Mouse (Mus musculus): ENCODE results near the gene Nagpa. TPM values are rescaled to one million over a fixed set of nuclear protein-coding genes. Genes with fewer than 3 reads are reported as not detected.
"Not testable (repeated sequence)": the region's sequence is repeated elsewhere in the genome, so short reads cannot be mapped to it uniquely, and the experiment has no call there.

Nagpa gene
- 21.1 and 23.5 TPM in 2 replicates for total RNA-seq (2014; fragmentation: Nextera tagmentation)
- total RNA-seq (2017): 27.3 and 28.6 TPM in 2 replicates

DNA sequence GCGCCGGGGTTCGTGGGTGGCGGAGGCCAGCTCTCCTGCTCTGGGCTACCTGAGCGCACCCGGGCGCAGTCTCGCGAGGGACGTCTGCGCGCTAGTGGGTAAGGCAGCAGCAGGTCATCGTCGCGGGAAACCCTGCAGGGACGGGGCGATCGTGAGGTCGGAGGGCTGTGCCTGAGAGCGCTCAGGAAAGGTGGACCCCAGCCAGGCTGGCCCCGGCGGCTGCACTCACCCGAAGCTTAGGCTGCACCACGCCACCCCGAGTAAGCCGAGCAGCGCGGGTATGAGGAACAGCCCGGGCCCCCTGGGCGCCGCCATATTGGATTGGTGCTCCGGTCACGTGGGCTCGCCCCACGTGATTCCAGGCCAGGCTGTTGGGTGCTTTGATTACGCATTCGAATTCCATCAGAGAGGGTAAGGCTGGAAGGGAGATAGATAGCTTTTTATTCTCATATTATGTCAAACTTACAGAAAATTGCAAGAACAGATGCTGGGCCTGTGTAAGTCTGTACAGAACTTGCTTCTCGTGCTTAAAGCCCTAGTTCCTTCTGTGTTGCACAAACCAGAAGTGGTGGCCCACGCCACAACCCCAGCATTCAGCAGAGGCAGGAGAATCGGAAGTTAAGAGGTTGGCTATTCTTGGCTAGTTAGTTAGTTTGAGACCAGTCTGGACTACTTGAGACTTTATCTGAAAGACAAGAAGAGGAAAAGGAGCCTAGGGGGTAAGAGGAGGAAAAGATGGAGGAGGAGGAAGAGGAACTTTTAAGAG, at the start of gene Nagpa:
Gene Nagpa (minus strand): TSS at position 345 of the 766 bp plus-strand sequence.
- peak; percentile 83 for ATAC-seq (replicated peaks; ENCODE audit: low FRiP score, low TSS enrichment, poor library complexity, severe bottlenecking)

DNA sequence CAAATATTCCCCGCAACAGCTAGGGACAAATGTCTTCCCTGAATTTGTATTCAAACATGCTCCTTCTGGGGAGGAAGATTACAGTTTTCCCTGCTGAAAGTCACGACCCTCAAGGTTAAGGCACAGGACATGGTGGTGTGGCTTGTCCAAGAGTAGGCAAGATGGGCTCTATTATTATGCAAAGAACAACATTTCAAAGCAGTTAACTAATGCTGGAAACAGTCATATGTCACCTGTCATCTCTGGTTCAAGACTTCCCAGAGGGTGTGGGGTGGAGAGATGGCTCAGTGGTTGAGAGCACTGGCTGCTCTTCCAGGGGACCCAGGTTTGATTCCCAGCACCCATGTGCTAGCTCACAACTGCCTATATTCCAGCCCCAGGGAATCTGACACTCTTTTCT, 48.4 kb upstream of the Nagpa start:
- no peak for ATAC-seq (replicated peaks; ENCODE audit: low FRiP score, low TSS enrichment, poor library complexity, severe bottlenecking)

DNA sequence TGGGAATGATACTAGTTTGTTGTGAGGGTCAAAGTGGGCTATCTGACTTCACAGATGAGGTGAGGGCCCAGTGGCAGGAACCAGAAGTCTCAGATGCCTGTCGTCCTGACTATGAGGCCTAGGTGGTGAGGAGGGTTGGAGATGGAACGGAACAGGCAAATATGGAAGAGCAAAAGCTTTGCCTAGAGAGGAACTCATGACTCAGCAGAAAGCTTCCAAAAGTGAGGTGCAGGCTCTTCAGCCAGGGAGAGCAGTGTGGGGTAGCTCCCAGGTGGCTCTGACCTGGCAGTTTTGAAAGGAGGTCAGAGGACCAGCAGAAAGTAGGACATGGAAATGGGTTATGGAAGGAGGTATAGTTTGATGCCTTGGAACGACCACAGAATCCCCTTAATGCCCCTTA, 47.1 kb upstream of the Nagpa start:
- ATAC-seq (replicated peaks; ENCODE audit: low FRiP score, low TSS enrichment, poor library complexity, severe bottlenecking): no peak

DNA sequence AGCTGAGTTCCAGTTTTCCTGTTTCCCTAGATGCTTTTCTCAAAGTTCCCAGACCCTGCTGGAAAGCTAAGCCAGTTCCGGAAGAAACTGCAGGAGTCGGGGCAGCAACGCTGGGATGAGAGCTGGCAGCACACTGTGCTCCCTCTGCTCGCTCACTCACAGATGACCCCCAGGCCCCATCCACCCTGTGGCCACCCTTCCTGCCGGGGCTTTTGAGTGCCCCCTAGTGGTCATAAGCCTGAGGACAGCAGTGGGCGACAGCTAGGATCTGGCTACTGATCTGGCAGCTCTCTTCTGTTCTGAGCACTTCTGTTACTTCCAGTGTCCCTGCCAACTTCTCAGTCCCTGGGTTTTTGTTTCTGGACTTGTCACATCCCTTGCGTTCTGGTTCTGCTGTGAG, 40.6 kb upstream of the Nagpa start:
- peak; percentile 76 for ATAC-seq (replicated peaks; ENCODE audit: low FRiP score, low TSS enrichment, poor library complexity, severe bottlenecking)

- ATAC-seq (replicated peaks; ENCODE audit: low FRiP score, low TSS enrichment, poor library complexity, severe bottlenecking): no peak
These were observed 39.1 kb upstream of the Nagpa start for GRCm38 (mm10) chr16:5242882-5243281.

DNA sequence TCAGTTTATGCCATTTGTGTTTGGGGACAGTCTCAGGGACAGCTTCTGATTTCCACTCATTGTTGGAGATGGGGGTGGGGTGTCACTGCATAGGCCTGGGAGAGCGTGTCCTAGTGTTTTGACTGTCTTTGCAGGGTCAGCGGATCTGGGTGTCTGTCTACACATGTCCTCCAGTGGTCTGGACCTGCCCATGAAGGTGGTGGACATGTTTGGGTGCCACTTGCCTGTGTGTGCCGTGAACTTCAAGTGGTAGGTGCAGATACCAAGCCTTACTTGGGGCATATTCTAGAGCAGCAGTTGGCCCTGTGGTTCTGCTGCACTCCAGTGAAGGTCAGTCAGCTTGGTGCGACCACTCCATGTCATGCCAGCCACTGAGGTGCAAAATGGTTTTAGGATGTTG, 38.5 kb upstream of the Nagpa start:
- no peak for ATAC-seq (replicated peaks; ENCODE audit: low FRiP score, low TSS enrichment, poor library complexity, severe bottlenecking)

DNA sequence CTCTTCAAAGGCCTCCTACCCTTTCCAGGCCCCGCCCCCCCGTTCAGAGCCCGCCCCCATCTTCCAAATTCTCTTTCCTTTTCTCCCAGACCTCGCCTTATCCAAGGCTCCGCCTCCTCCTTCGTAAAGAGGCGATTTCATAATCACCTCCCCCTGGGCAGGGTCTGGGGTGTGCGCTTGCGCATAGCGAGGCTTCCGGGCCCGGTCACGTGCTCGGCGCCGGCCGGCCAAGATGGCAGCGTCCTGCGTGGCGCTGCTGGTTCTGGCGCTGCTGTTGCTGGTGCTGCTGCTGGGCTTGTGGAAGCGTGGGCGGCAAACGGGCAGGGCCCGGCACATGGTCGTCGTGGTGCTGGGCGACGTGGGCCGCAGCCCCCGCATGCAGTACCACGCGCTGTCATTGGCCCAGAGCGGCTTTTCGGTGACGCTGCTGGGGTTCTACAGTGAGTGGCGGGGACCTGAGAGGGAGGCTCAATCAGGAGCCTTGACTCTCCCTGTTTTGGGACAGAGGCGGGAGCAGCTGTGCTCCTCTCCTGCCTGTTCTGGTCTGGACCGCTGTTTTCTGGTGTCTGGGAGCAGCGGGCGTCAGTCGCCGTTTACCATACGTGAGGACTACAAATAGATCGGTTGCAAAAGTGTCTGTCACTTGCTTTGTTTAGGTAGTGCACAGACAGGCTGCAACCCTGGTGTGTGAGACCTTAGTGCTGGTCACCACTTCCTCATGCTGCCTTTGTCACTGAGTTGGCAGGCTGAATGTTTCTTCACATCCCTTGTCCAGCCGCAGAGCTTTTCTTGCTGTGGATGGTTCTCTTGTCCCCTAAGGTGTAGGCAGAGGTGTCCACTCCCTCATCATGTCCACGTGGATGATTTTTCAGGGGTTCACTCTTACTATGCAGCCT, 29.9 kb upstream of the Nagpa start, which contains the start of gene Alg1:
Gene Alg1 (plus strand): TSS at position 204 of the 896 bp plus-strand sequence.
- peak; percentile 94 for ATAC-seq (replicated peaks; ENCODE audit: low FRiP score, low TSS enrichment, poor library complexity, severe bottlenecking)

DNA sequence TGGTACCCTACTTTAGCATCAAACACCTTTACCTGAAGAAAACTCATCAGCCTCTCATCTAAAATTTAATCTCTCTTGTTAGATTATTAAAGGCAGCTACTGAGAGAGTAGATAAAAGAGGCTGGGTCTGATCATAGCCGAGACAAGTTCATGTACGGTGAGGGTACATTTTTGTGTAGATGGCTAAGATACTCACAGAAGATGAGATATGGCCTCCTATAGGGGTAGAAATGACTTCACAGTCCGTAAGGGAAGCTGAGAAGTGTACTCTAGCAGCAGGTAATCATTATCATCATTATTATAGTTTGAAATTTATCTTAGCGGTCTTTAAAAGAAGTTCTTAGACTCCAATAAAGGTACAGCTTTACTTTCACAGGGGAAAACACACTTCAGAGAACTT, 29.2 kb upstream of the Nagpa start:
- no peak for ATAC-seq (replicated peaks; ENCODE audit: low FRiP score, low TSS enrichment, poor library complexity, severe bottlenecking)

DNA sequence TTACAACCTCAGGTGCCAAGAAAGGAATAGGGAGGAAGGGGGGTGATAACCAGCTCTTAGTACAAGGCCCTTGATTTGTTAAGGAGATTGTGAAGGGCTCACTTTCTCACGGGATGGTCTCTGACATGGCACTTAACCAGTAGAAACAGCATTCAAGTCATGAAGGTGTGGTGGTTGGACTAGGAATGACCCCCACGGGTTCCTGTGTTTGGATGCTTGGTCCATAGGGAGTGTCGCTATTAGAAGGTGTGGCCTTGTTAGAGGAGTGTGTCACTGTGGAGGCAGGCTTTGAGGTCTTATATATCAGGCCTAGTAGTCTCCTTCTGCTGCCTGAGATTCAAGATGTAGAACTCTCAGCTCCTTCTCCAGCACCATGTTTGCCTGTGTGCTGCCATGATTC, 24.3 kb upstream of the Nagpa start:
- ATAC-seq (replicated peaks; ENCODE audit: low FRiP score, low TSS enrichment, poor library complexity, severe bottlenecking): not testable (repeated sequence)

DNA sequence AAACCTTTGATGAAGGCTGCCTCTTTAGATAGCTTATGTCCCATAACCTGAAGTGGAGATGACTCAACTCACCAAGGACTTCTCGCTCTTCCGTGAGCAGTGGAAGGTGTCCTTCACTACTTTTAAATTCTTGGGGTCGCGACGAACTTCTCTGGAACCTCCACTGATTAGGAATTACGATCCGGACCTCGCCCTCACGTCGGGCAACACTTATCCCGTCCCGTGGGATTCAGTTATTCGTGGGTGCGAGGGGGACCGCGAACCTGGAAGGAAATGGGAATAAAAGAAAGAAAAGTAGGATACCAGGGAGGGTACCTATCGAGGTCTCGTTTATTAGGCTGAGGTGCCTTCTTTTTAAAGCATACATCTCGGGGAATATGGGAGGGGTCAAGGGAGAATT, 23.7 kb upstream of the Nagpa start:
- ATAC-seq (replicated peaks; ENCODE audit: low FRiP score, low TSS enrichment, poor library complexity, severe bottlenecking): not testable (repeated sequence)

DNA sequence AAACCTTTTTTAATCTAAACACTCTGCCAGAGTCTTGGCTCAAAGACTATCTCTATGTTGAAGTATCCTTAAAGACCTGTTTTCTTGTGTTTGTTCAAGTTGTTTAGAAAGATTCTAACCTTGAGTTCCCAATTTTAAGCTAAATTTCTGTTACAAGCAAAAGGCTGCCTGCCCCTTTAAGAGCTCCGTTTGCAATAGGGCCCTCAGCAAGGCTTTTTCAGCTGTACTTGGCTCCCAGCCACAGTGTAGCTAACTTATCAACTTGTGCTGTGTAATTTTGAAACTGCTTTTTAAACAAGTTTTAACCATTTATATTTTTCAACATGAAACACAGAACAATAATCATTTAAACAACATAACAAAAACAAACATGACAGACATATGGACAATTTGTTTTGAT, 22.7 kb upstream of the Nagpa start:
- ATAC-seq (replicated peaks; ENCODE audit: low FRiP score, low TSS enrichment, poor library complexity, severe bottlenecking): not testable (repeated sequence)

DNA sequence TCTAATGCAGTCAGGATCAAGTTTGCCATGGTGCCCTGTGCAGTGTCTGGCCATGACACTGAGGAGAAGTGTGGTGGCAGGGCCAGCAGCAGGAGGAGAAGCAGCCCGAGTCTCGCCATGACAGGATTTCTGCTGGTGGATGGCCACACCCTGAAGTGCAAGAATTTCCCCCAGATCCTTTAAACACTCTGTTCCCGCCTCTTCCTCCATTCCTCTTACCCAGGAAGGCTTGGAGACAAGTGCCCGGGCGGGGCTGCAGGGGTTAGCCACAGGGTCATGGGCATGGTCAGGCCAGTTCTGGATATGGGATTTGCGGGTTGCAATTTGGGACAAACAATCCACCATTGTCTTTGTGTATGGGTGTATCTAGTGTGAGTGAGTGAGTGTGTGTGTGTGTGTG, 18.3 kb upstream of the Nagpa start, which contains the start of gene AU021092:
Gene AU021092 (minus strand): TSS at position 160 of the 400 bp plus-strand sequence.
- ATAC-seq (replicated peaks; ENCODE audit: low FRiP score, low TSS enrichment, poor library complexity, severe bottlenecking): no peak

DNA sequence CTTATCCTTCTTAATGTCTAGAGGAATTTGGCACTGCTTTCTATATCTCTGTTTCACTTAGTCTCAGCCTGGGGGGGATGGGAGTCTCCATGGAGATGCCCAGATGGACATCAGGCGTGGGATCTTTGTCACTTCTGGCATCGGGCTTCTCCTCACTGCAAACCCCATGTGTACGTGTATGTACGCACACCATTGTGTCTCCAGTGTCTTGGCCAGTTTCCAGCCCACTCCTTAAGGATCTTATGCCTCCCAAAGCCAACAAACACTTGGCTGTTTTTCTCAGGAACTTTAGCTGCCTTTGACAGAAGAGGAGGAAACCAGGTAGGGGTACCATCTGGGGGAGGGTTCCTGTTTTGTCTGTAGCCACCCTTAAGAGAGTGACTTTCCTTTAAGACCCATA, 17.6 kb upstream of the Nagpa start:
- no peak for ATAC-seq (replicated peaks; ENCODE audit: low FRiP score, low TSS enrichment, poor library complexity, severe bottlenecking)

- ATAC-seq (replicated peaks; ENCODE audit: low FRiP score, low TSS enrichment, poor library complexity, severe bottlenecking): no peak
These were observed 13.7 kb upstream of the Nagpa start for GRCm38 (mm10) chr16:5217341-5218133.

DNA sequence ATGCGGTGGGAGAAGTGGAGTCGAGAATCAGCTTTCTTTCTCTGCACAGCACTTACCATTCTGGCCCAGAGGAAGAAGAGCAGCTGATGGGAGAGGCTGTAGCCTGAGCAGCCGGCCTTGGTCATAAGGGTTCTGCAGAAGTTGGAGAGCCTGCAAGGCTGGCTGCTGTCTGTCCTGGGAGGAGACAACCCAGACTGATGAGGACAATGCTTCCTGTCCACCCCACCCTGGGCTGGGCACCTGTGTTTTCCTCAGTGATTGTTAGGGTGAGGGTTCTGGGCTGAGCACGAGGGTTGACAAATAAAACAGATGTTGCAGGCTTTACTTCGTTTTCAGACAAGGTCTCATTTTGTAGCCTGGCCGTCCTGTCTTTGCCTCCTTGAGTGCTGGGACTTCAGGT, 12.9 kb upstream of the Nagpa start:
- no peak for ATAC-seq (replicated peaks; ENCODE audit: low FRiP score, low TSS enrichment, poor library complexity, severe bottlenecking)

DNA sequence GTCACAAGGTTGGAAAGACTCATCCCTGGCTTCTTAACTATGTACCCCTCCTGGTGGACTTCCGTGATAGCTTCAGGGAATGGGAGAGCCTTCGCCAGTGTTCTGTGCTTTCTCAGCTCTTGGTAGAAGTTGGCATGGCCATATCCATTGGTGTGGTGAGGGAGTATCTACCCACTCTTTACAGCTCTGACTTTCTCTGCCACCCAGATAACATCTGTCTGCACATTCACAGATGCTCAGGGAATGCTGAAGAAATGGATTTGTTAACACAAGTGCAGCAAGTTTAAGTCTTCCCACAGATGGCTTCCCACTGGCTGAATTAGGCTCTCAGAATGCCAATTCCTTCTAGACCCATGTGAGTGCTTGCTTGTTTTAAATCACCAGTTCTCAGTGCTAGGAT, 10.3 kb upstream of the Nagpa start:
- ATAC-seq (replicated peaks; ENCODE audit: low FRiP score, low TSS enrichment, poor library complexity, severe bottlenecking): no peak

DNA sequence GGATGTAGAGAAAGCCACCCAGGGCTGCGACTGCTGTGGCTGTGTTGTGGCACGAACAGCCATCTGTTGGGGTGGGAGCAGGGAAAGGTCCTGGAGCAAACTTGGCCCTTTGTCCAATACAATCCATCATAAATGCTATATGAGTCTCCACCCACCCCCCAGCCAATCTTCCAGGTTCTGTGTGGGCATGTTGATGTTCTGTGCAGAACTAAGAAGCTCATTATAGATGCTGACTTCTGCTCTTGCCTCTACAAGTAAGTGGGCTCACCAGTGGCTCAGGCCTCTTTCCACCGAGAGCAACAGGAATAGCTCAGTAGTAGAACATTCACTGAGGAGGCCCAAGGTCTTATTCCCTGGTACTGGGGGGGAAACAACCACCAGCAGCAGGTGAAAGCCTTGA, 8.3 kb upstream of the Nagpa start:
- no peak for ATAC-seq (replicated peaks; ENCODE audit: low FRiP score, low TSS enrichment, poor library complexity, severe bottlenecking)

DNA sequence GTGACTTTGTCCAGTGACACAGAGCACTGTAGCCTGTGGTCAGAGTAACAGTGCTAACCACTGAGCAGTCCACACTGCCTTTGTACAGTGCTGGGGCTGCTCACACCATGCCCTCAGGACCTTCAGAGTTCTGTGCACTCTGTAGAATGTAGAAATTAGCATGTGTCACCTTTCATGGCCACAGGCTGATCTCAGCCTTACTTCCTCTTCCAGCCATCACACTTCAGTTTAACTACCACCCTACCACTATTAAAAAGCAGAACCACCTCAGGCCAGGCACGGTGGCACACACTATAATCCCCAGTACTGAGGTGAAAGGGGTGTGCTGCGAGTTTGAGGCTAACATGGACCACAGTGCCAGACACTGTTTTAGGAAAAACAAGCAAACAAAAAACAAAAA, 6.6 kb upstream of the Nagpa start:
- no peak; the same call in 1 of the 2 replicates for ATAC-seq (replicated peaks; ENCODE audit: low FRiP score, low TSS enrichment, poor library complexity, severe bottlenecking)

DNA sequence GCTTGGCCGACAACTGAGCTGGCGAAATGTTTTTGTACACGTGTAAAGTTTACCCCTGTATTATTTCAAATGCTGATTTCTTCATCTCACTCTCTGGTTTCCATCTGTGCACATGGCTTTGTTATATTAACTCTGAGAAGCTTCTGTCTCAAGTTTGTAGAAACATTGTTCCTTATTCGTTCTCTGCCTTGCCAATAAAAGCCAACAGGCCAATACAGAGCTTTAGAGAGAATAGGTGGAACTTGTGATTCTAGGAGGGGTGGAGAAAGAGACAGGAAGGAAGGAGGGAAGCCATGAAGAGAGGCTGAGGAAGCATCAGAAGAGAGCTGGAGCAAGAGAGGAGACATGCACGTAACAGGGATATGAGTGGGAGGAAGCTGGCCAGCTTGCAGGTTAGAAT, 2.2 kb upstream of the Nagpa start:
- ATAC-seq (replicated peaks; ENCODE audit: low FRiP score, low TSS enrichment, poor library complexity, severe bottlenecking): no peak

All from megakaryocyte-erythroid progenitor cell, adult 5-6 weeks (primary cell).